Mouse (Mus musculus) forebrain, embryonic 15.5 days (tissue): ENCODE data around the gene Rgs6. TPM values are rescaled to one million over a fixed set of nuclear protein-coding genes. Genes with fewer than 3 reads are reported as not detected.

Experiments
- ATAC-seq: fragments of 200-750 bp; cut with Nextera tagmentation; replicated peaks from 2 replicates; pipeline ENCODE4 v1.8.0; 2017; ENCODE audit warnings: mild to moderate bottlenecking, moderate TSS enrichment, moderate library complexity
- H3K27ac ChIP-seq: fragments of 300-500 bp; sonication (generic); replicated peaks from 2 replicates; pipeline ENCODE4 v1.5.1; 2015; ENCODE audit warnings: mild to moderate bottlenecking, inconsistent platforms
- H3K27me3 ChIP-seq: fragments of 300-500 bp; sonication (generic); 2 replicates; pipeline ENCODE4 v1.6.1; 2015; ENCODE audit warnings: inconsistent platforms
- H3K36me3 ChIP-seq: fragments of 300-500 bp; sonication (generic); 2 replicates; pipeline ENCODE4 v1.6.1; 2015; ENCODE audit warnings: mild to moderate bottlenecking, inconsistent platforms
- H3K4me1 ChIP-seq: fragments of 300-500 bp; sonication (generic); 2 replicates; pipeline ENCODE4 v1.6.1; 2015; ENCODE audit warnings: inconsistent platforms
- H3K4me2 ChIP-seq: fragments of 300-500 bp; sonication (generic); replicated peaks from 2 replicates; pipeline ENCODE4 v1.6.1; 2015; ENCODE audit warnings: mild to moderate bottlenecking, inconsistent platforms
- H3K4me3 ChIP-seq: fragments of 300-500 bp; sonication (generic); 2 replicates; pipeline ENCODE4 v1.5.1; 2015; ENCODE audit warnings: mild to moderate bottlenecking, inconsistent platforms
- H3K9ac ChIP-seq: fragments of 300-500 bp; sonication (generic); replicated peaks from 2 replicates; pipeline ENCODE4 v1.6.1; 2015; ENCODE audit warnings: mild to moderate bottlenecking, inconsistent platforms
- H3K9me3 ChIP-seq: fragments of 300-500 bp; sonication (generic); 2 replicates; pipeline ENCODE4 v1.6.1; 2016; ENCODE audit warnings: inconsistent platforms
- WGBS: fragments of 180-500 bp; shearing (Covaris S2); methylation state at CpG from one replicate; pipeline ENCODE4 v1.1.7; 2015; ENCODE audit warnings: mixed read lengths; 5-methylcytosine and 5-hydroxymethylcytosine counted together
- polyA plus RNA-seq: library from polyadenylated mRNA; unstranded; fragments of >200 nt; fragmentation: Nextera tagmentation; extraction: Ambion mirVana; gene quantifications from 2 replicates; pipeline ENCODE4 v1.2.1, GENCODE M21; 2015

Rgs6 gene
- polyA plus RNA-seq, 1 experiment from 2014 or later, result 11.6 TPM

GRCm38 (mm10) chr12:82905773-82906172, 317.7 kb downstream of the Rgs6 start:
- no peak overlapping the region for H3K4me3 ChIP-seq
- no peaks in the 10 kb centered on the region for H3K27me3 ChIP-seq
- 0 out of 2 replicates have a peak, but pooled peaks cover 4% of the 10 kb centered on the region for H3K4me1 ChIP-seq
- no peak for ATAC-seq
- H3K36me3 ChIP-seq, result no peaks in the 10 kb centered on the region
- WGBS, result 39% methylated on average over 1 of the region's 1 CpGs
- H3K4me2 ChIP-seq, result no peak overlapping the region
- H3K9me3 ChIP-seq, result no peaks in the 10 kb centered on the region
- no peak overlapping the region for H3K27ac ChIP-seq
- H3K9ac ChIP-seq, result no peak overlapping the region

GRCm38 (mm10) chr12:82910846-82911245, 322.8 kb downstream of the Rgs6 start:
- Histone ChIP-seq H3K9ac (no peak overlapping the region), H3K36me3 (no peaks in the 10 kb centered on the region), H3K27me3 (no peaks in the 10 kb centered on the region), H3K4me1 (no peaks in the 10 kb centered on the region), H3K4me3 (no peak overlapping the region), H3K9me3 (no peaks in the 10 kb centered on the region), H3K4me2 (no peak overlapping the region), H3K27ac (no peak overlapping the region)
- ATAC-seq, result no peak
- WGBS, result 90% methylated on average over 2 of the region's 2 CpGs

- no peaks in the 10 kb centered on the region for H3K9me3 ChIP-seq
- H3K4me2 ChIP-seq, result no peak overlapping the region
- WGBS, result 89% methylated on average over 4 of the region's 4 CpGs
- no peaks in the 10 kb centered on the region for H3K4me1 ChIP-seq
- H3K4me3 ChIP-seq, result no peak overlapping the region
- H3K27ac ChIP-seq, result no peak overlapping the region
- no peaks in the 10 kb centered on the region for H3K36me3 ChIP-seq
- no peak for ATAC-seq
- H3K27me3 ChIP-seq, result no peaks in the 10 kb centered on the region
- no peak overlapping the region for H3K9ac ChIP-seq
Observed at GRCm38 (mm10) chr12:82914127-82914526, 326.0 kb downstream of the Rgs6 start.

- no peaks in the 10 kb centered on the region for H3K9me3 ChIP-seq
- peaks cover 9% of the 10 kb centered on the region; the same call in 1 of the 2 replicates for H3K4me1 ChIP-seq
- H3K27me3 ChIP-seq, result no peaks in the 10 kb centered on the region
- no peak overlapping the region for H3K4me3 ChIP-seq
- H3K9ac ChIP-seq, result no peak overlapping the region
- no peaks in the 10 kb centered on the region for H3K36me3 ChIP-seq
- H3K27ac ChIP-seq, result no peak overlapping the region
- 49% methylated on average over 2 of the region's 2 CpGs for WGBS
- ATAC-seq, result no peak
- H3K4me2 ChIP-seq, result no peak overlapping the region
Observed at GRCm38 (mm10) chr12:82920146-82920545, 332.1 kb downstream of the Rgs6 start.

GRCm38 (mm10) chr12:82921287-82922015, 333.4 kb downstream of the Rgs6 start:
- Histone ChIP-seq H3K36me3 (no peaks in the 10 kb centered on the region), H3K9me3 (no peaks in the 10 kb centered on the region), H3K4me2 (no peak overlapping the region), H3K9ac (no peak overlapping the region), H3K27ac (peak overlapping the region; percentile 66), H3K4me3 (no peak overlapping the region), H3K4me1 (peaks cover 9% of the 10 kb centered on the region; the same call in 1 of the 2 replicates), H3K27me3 (no peaks in the 10 kb centered on the region)
- WGBS, result 81% methylated on average over 20 of the region's 20 CpGs
- peak; percentile 66; the same call in 1 of the 2 replicates for ATAC-seq

GRCm38 (mm10) chr12:82922856-82923506, 334.9 kb downstream of the Rgs6 start:
- 0 out of 2 replicates have a peak overlapping the region, but pooled peaks have one; percentile 9 for H3K27ac ChIP-seq
- ATAC-seq, result no peak
- no peaks in the 10 kb centered on the region for H3K9me3 ChIP-seq
- 75% methylated on average over 4 of the region's 4 CpGs for WGBS
- H3K9ac ChIP-seq, result no peak overlapping the region
- no peak overlapping the region for H3K4me3 ChIP-seq
- H3K36me3 ChIP-seq, result no peaks in the 10 kb centered on the region
- peaks cover 9% of the 10 kb centered on the region; the same call in 1 of the 2 replicates for H3K4me1 ChIP-seq
- no peak overlapping the region for H3K4me2 ChIP-seq
- no peaks in the 10 kb centered on the region for H3K27me3 ChIP-seq

GRCm38 (mm10) chr12:82932706-82933461, 344.8 kb downstream of the Rgs6 start:
- Histone ChIP-seq H3K4me1 (peaks cover 13% of the 10 kb centered on the region), H3K9me3 (no peaks in the 10 kb centered on the region), H3K9ac (no peak overlapping the region), H3K4me3 (no peak overlapping the region), H3K27me3 (no peaks in the 10 kb centered on the region), H3K4me2 (no peak overlapping the region; the same call in 1 of the 2 replicates), H3K36me3 (no peaks in the 10 kb centered on the region), H3K27ac (peak overlapping the region; percentile 77)
- 52% methylated on average over 14 of the region's 14 CpGs for WGBS
- peak; percentile 76 for ATAC-seq

GRCm38 (mm10) chr12:82935121-82935762, 347.1 kb downstream of the Rgs6 start:
- Histone ChIP-seq H3K27me3 (no peaks in the 10 kb centered on the region), H3K4me1 (peaks cover 13% of the 10 kb centered on the region), H3K4me3 (no peak overlapping the region), H3K27ac (no peak overlapping the region), H3K36me3 (no peaks in the 10 kb centered on the region), H3K4me2 (no peak overlapping the region), H3K9ac (no peak overlapping the region), H3K9me3 (no peaks in the 10 kb centered on the region)
- 89% methylated on average over 6 of the region's 6 CpGs for WGBS
- ATAC-seq, result no peak

GRCm38 (mm10) chr12:82935767-82936166, 347.7 kb downstream of the Rgs6 start:
- H3K36me3 ChIP-seq, result no peaks in the 10 kb centered on the region
- H3K4me3 ChIP-seq, result no peak overlapping the region
- H3K9me3 ChIP-seq, result no peaks in the 10 kb centered on the region
- H3K27ac ChIP-seq, result no peak overlapping the region
- H3K27me3 ChIP-seq, result no peaks in the 10 kb centered on the region
- H3K9ac ChIP-seq, result no peak overlapping the region
- WGBS, result 92% methylated on average over 1 of the region's 1 CpGs
- no peak for ATAC-seq
- H3K4me2 ChIP-seq, result no peak overlapping the region
- peaks cover 13% of the 10 kb centered on the region for H3K4me1 ChIP-seq

GRCm38 (mm10) chr12:82940461-82940860, 352.4 kb downstream of the Rgs6 start:
- no peak overlapping the region for H3K27ac ChIP-seq
- no peaks in the 10 kb centered on the region for H3K9me3 ChIP-seq
- H3K4me3 ChIP-seq, result no peak overlapping the region
- WGBS, result 66% methylated on average over 4 of the region's 4 CpGs
- H3K4me1 ChIP-seq, result no peaks in the 10 kb centered on the region
- H3K27me3 ChIP-seq, result no peaks in the 10 kb centered on the region
- no peak overlapping the region for H3K9ac ChIP-seq
- ATAC-seq, result no peak
- no peaks in the 10 kb centered on the region for H3K36me3 ChIP-seq
- H3K4me2 ChIP-seq, result no peak overlapping the region

GRCm38 (mm10) chr12:82946507-82946906, 358.4 kb downstream of the Rgs6 start:
- H3K36me3 ChIP-seq, result no peaks in the 10 kb centered on the region
- H3K4me2 ChIP-seq, result no peak overlapping the region
- no peaks in the 10 kb centered on the region for H3K4me1 ChIP-seq
- no peaks in the 10 kb centered on the region for H3K27me3 ChIP-seq
- no peak overlapping the region for H3K4me3 ChIP-seq
- H3K27ac ChIP-seq, result no peak overlapping the region
- no peak overlapping the region for H3K9ac ChIP-seq
- 15% methylated on average over 5 of the region's 5 CpGs for WGBS
- H3K9me3 ChIP-seq, result no peaks in the 10 kb centered on the region
- ATAC-seq, result 0 out of 2 replicates have a peak, but pooled peaks have one; percentile 29
